Mouse (Mus musculus) embryonic facial prominence, embryonic 11.5 days (tissue): ENCODE data around the gene Gse1. TPM values are rescaled to one million over a fixed set of nuclear protein-coding genes. Genes with fewer than 3 reads are reported as not detected.

Experiments
- ATAC-seq: fragments of 200-750 bp; cut with Nextera tagmentation; replicated peaks from 2 replicates; pipeline ENCODE4 v1.8.0; 2017; ENCODE audit warnings: low read depth; ENCODE audit not compliant: insufficient number of reproducible peaks, low FRiP score, low TSS enrichment
- DNase-seq: peaks from one replicate; pipeline ENCODE4 v3.0.0-alpha.2; 2015; ENCODE audit warnings: low spot score
- H3K27ac ChIP-seq: fragments of 300-500 bp; sonication (generic); replicated peaks from 2 replicates; pipeline ENCODE4 v1.5.1; 2014; ENCODE audit warnings: mild to moderate bottlenecking, low read depth, low read length, control low read depth
- H3K27me3 ChIP-seq: fragments of 300-500 bp; sonication (generic); 2 replicates; pipeline ENCODE4 v1.6.1; 2014; ENCODE audit warnings: mild to moderate bottlenecking, low read length, moderate library complexity, mixed read lengths; ENCODE audit not compliant: control insufficient read depth, insufficient read depth
- H3K36me3 ChIP-seq: fragments of 300-500 bp; sonication (generic); replicated peaks from 2 replicates; pipeline ENCODE4 v1.6.1; 2014; ENCODE audit warnings: low read depth, mild to moderate bottlenecking, low read length, moderate library complexity, mixed read lengths; ENCODE audit not compliant: control insufficient read depth, insufficient read depth
- H3K4me1 ChIP-seq: fragments of 300-500 bp; sonication (generic); 2 replicates; pipeline ENCODE4 v1.6.1; 2014; ENCODE audit warnings: low read length, mixed read lengths; ENCODE audit not compliant: control insufficient read depth, insufficient read depth
- H3K4me2 ChIP-seq: fragments of 300-500 bp; sonication (generic); 2 replicates; pipeline ENCODE4 v1.6.1; 2014; ENCODE audit warnings: low read depth, mild to moderate bottlenecking, control low read depth, low read length, moderate library complexity
- H3K4me3 ChIP-seq: fragments of 300-500 bp; sonication (generic); 2 replicates; pipeline ENCODE4 v1.5.1; 2014; ENCODE audit warnings: low read depth, low read length, control low read depth
- H3K9ac ChIP-seq: fragments of 300-500 bp; sonication (generic); replicated peaks from 2 replicates; pipeline ENCODE4 v1.6.1; 2014; ENCODE audit warnings: mild to moderate bottlenecking, control low read depth, low read length
- H3K9me3 ChIP-seq: fragments of 300-500 bp; sonication (generic); replicated peaks from 2 replicates; pipeline ENCODE4 v1.6.1; 2016; ENCODE audit warnings: mild to moderate bottlenecking, low read length, inconsistent platforms, mixed read lengths; ENCODE audit not compliant: control insufficient read depth
- WGBS: fragments of 180-500 bp; shearing (Covaris S2); extraction: QIAGEN DNeasy Blood & Tissue Kit; methylation state at CpG from one replicate; pipeline ENCODE4 v1.1.7; 2014; 5-methylcytosine and 5-hydroxymethylcytosine counted together
- polyA plus RNA-seq: library from polyadenylated mRNA; unstranded; fragments of >200 nt; fragmentation: Nextera tagmentation; extraction: Ambion mirVana; gene quantifications from 2 replicates; pipeline ENCODE4 v1.2.1, GENCODE M21; 2014

The Gse1 gene
- polyA plus RNA-seq, 1 experiment from 2014 or later = 8.1 TPM

GRCm38 (mm10) chr8:120310063-120310462, 81.8 kb downstream of the Gse1 start:
- Histone ChIP-seq H3K36me3 (no peaks in the 10 kb centered on the region), H3K4me1 (peaks cover 7% of the 10 kb centered on the region), H3K4me2 (no peak overlapping the region), H3K9me3 (no peaks in the 10 kb centered on the region), H3K27ac (no peak overlapping the region), H3K4me3 (no peak overlapping the region), H3K9ac (no peak overlapping the region), H3K27me3 (0 out of 2 replicates have a peak, but pooled peaks cover 2% of the 10 kb centered on the region)
- DNase-seq (no peak), ATAC-seq (no peak)
- WGBS = 79% methylated on average over 5 of the region's 5 CpGs

DNA sequence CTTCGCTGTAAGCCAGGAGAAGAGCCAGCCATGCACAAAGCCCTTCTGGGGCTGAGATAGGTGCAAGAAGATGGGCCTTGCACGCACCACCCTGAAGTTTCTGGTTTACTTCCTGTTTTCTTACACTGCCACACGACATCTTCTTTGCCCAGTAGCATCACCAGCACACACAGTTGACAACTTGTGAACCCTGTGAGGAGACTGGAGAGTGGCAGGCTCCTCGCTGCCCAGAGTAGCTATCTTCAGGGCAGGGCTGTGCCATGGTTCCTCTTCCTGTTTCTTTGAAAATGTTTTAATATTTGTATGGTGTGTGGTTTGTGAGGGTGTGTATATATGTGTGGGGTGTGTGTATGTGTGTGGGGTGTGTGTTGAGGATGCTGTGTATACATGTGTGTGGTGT, 84.2 kb downstream of the Gse1 start:
- no peak for DNase-seq
- ATAC-seq = no peak
- Histone ChIP-seq H3K36me3 (no peaks in the 10 kb centered on the region), H3K27ac (no peak overlapping the region), H3K4me1 (peaks cover 3% of the 10 kb centered on the region), H3K4me2 (no peak overlapping the region), H3K9ac (no peak overlapping the region; the same call in 1 of the 2 replicates), H3K27me3 (0 out of 2 replicates have a peak, but pooled peaks cover 2% of the 10 kb centered on the region), H3K4me3 (no peak overlapping the region), H3K9me3 (no peaks in the 10 kb centered on the region)
- WGBS = 81% methylated on average over 4 of the region's 4 CpGs

- H3K27ac ChIP-seq = no peak overlapping the region
- H3K9me3 ChIP-seq = no peaks in the 10 kb centered on the region
- ATAC-seq = no peak
- H3K4me2 ChIP-seq = no peak overlapping the region
- H3K27me3 ChIP-seq = no peaks in the 10 kb centered on the region
- peaks cover 3% of the 10 kb centered on the region for H3K4me1 ChIP-seq
- H3K9ac ChIP-seq = no peak overlapping the region
- no peak for DNase-seq
- H3K4me3 ChIP-seq = no peak overlapping the region
- H3K36me3 ChIP-seq = no peaks in the 10 kb centered on the region
- WGBS = 76% methylated on average over 3 of the region's 3 CpGs
These were observed 85.4 kb downstream of the Gse1 start for GRCm38 (mm10) chr8:120313674-120314073.

DNA sequence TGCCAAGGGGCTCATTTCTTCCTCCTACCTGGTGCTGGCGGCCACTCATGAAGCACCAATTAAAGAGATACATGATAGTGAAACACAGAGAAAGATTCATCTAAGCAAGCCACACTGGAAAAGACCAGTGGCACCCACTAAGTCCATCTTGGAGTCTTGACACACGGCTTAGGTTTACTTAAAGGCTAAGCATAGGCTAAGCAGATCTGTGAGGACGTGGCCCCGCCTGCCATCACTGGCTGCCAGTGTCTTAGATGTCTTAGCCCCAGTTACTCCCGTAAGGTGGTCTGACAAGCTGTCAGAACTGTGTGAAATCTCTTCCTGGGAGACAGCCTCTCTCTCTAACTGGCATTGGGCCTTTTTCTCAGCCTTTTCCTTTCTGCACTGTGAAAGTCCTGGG, 86.7 kb downstream of the Gse1 start:
- H3K27ac ChIP-seq = no peak overlapping the region
- no peak overlapping the region for H3K9ac ChIP-seq
- no peak overlapping the region for H3K4me2 ChIP-seq
- no peaks in the 10 kb centered on the region for H3K9me3 ChIP-seq
- no peak for ATAC-seq
- H3K4me1 ChIP-seq = no peaks in the 10 kb centered on the region
- no peaks in the 10 kb centered on the region for H3K36me3 ChIP-seq
- H3K27me3 ChIP-seq = no peaks in the 10 kb centered on the region
- H3K4me3 ChIP-seq = no peak overlapping the region
- no peak for DNase-seq
- 78% methylated on average over 5 of the region's 5 CpGs for WGBS

GRCm38 (mm10) chr8:120315644-120316043, 87.4 kb downstream of the Gse1 start:
- H3K4me3 ChIP-seq = no peak overlapping the region
- no peak overlapping the region for H3K4me2 ChIP-seq
- no peaks in the 10 kb centered on the region for H3K36me3 ChIP-seq
- no peak overlapping the region for H3K27ac ChIP-seq
- ATAC-seq (no peak), DNase-seq (no peak)
- no peak overlapping the region for H3K9ac ChIP-seq
- no peaks in the 10 kb centered on the region for H3K9me3 ChIP-seq
- H3K4me1 ChIP-seq = no peaks in the 10 kb centered on the region
- no peaks in the 10 kb centered on the region for H3K27me3 ChIP-seq
- 84% methylated on average over 4 of the region's 4 CpGs for WGBS

GRCm38 (mm10) chr8:120316707-120317106, 88.5 kb downstream of the Gse1 start:
- H3K27me3 ChIP-seq = no peaks in the 10 kb centered on the region
- no peak for DNase-seq
- H3K4me1 ChIP-seq = no peaks in the 10 kb centered on the region
- ATAC-seq = no peak
- no peak overlapping the region for H3K9ac ChIP-seq
- no peak overlapping the region for H3K4me3 ChIP-seq
- H3K4me2 ChIP-seq = no peak overlapping the region
- no peaks in the 10 kb centered on the region for H3K9me3 ChIP-seq
- H3K27ac ChIP-seq = no peak overlapping the region
- no peaks in the 10 kb centered on the region for H3K36me3 ChIP-seq
- WGBS = 85% methylated on average over 7 of the region's 7 CpGs

GRCm38 (mm10) chr8:120317118-120317824, 89.0 kb downstream of the Gse1 start:
- DNase-seq (no peak), ATAC-seq (no peak)
- no peaks in the 10 kb centered on the region; the same call in none of the 2 replicates for H3K4me1 ChIP-seq
- H3K27me3 ChIP-seq = no peaks in the 10 kb centered on the region
- no peak overlapping the region for H3K9ac ChIP-seq
- no peaks in the 10 kb centered on the region for H3K9me3 ChIP-seq
- no peak overlapping the region for H3K27ac ChIP-seq
- H3K4me2 ChIP-seq = no peak overlapping the region
- H3K36me3 ChIP-seq = no peaks in the 10 kb centered on the region
- H3K4me3 ChIP-seq = no peak overlapping the region
- WGBS = 86% methylated on average over 21 of the region's 21 CpGs

DNA sequence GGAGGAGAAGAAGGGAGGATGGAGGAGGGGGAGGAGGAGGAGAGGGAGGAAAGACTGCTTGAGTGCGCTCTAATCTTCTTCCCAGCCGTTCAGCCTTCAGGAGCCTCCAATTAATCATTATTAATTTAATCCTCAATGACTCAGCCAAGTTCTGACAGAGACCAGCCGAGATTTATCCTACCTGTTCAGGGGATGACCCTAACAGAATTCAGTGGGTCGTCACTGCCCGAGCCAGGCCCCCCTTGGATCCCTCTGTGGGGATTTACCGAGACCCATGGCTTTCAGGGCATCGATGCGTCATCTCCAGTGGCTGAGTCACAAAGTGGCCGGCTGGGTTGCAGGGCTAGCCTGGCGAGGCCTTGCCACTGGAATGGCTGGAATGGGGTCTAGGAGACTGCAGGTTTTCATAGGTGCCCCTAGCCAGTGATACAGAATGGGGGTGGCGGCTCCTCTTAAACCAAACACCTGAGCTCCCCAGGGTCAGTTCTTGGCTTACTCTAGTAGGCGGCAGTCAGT, 90.3 kb downstream of the Gse1 start:
- 72% methylated on average over 12 of the region's 12 CpGs for WGBS
- no peak for ATAC-seq
- Histone ChIP-seq H3K36me3 (no peaks in the 10 kb centered on the region), H3K4me3 (no peak overlapping the region), H3K27ac (no peak overlapping the region), H3K4me1 (peaks cover 12% of the 10 kb centered on the region), H3K9me3 (no peaks in the 10 kb centered on the region), H3K27me3 (no peaks in the 10 kb centered on the region), H3K9ac (no peak overlapping the region), H3K4me2 (no peak overlapping the region)
- DNase-seq = no peak
